Mouse (Mus musculus) midbrain, embryonic 10.5 days (tissue): ENCODE data around the gene Uhmk1. TPM values are rescaled to one million over a fixed set of nuclear protein-coding genes. Genes with fewer than 3 reads are reported as not detected.
"Not testable (repeated sequence)": the region's sequence is repeated elsewhere in the genome, so short reads cannot be mapped to it uniquely, and the experiment has no call there.

Experiments used
- DNase-seq: peaks from one replicate; pipeline ENCODE4 v3.0.0-alpha.2; 2017; ENCODE audit warnings: low spot score
- H3K27ac ChIP-seq: fragments of 300-500 bp; sonication (generic); replicated peaks from 2 replicates; pipeline ENCODE4 v1.5.1; 2016; ENCODE audit warnings: mild to moderate bottlenecking
- H3K27me3 ChIP-seq: fragments of 300-500 bp; sonication (generic); 2 replicates; pipeline ENCODE4 v1.6.1; 2016; ENCODE audit warnings: low read depth, mild to moderate bottlenecking; ENCODE audit not compliant: poor library complexity, severe bottlenecking
- H3K36me3 ChIP-seq: fragments of 300-500 bp; sonication (generic); 2 replicates; pipeline ENCODE4 v1.6.1; 2016; ENCODE audit warnings: mild to moderate bottlenecking, moderate library complexity
- H3K4me1 ChIP-seq: fragments of 300-500 bp; sonication (generic); 2 replicates; pipeline ENCODE4 v1.6.1; 2016
- H3K4me3 ChIP-seq: fragments of 300-500 bp; sonication (generic); 2 replicates; pipeline ENCODE4 v1.5.1; 2016; ENCODE audit warnings: mild to moderate bottlenecking, moderate library complexity
- H3K9me3 ChIP-seq: fragments of 300-500 bp; sonication (generic); replicated peaks from 2 replicates; pipeline ENCODE4 v1.6.1; 2016; ENCODE audit warnings: mild to moderate bottlenecking
- WGBS: fragments of 180-500 bp; shearing (Covaris S2); methylation state at CpG from one replicate; pipeline ENCODE4 v1.1.7; 2016; 5-methylcytosine and 5-hydroxymethylcytosine counted together
- polyA plus RNA-seq: library from polyadenylated mRNA; unstranded; fragments of >200 nt; fragmentation: Nextera tagmentation; extraction: Ambion mirVana; gene quantifications from 2 replicates; pipeline ENCODE4 v1.2.1, GENCODE M21; 2016

Gene Uhmk1
- 9.2 and 10.7 TPM in 2 replicates for polyA plus RNA-seq

DNA sequence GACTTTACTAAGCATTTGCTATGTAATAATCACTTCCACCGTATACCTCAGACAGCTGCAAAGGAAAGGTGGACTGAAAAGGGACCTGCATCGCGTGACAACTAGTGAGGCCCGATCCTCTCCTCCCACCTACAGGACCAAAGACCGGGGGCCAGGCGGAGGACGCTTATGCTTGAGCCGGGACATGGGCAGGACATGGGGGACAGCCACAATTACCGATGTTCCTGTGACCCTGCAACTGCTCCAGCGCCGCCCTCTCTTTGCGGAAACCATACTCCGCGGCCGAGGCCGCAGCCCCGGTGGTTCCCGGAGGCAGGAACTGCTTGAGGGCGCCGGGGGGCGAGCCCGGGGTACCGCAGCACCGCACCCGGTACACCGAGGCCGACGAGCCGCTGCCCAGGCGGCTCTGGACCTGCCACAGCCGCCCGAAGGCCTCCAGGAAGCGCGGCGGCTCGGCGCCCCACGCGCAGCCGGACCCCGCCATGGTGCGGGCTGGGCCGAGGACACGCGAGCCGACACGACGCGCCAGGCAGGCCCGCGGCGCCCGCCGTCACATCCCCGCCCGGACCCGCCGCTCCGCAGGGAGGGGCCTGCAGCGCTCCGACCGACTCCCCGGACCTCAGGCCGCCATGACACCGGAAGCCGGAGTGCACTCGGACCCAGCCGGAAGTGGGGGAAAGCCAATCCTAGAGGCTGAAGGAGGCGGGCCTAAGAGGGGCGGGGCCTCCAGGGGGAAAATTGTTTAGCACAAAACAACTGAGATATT is at the start of gene Uhmk1:
Gene Uhmk1 (minus strand): TSS at position 641 of the 766 bp plus-strand sequence.
- H3K4me3 ChIP-seq: peak within 1 kb of the TSS; percentile 95
- peaks cover 10% of the 10 kb centered on the region for H3K4me1 ChIP-seq
- under 1% methylated on average over 68 of the region's 70 CpGs for WGBS
- H3K36me3 ChIP-seq: peaks cover 25% of the 10 kb centered on the region
- H3K9me3 ChIP-seq: no peaks in the 10 kb centered on the region
- H3K27ac ChIP-seq: peak within 1 kb of the TSS; percentile 93
- peak; percentile 93 for DNase-seq
- H3K27me3 ChIP-seq: no peaks in the 10 kb centered on the region

DNA sequence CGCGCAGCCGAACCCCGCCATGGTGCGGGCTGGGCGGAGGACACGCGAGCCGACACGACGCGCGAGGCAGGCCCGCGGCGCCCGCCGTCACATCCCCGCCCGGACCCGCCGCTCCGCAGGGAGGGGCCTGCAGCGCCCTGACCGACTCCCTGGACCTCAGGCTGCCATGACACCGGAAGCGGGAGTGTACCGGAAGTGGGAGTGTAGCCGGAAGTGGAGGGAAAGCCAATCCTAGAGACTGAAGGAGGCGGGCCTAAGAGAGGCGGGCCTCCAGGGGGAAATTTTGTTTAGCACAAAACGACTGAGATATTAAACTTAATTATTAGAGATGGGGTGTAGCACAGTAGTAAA is 40.3 kb upstream of the Uhmk1 start:
- Histone ChIP-seq H3K36me3 (no peaks in the 10 kb centered on the region), H3K4me3 (peak overlapping the region; percentile 78), H3K27ac (peak overlapping the region; percentile 90), H3K4me1 (peaks cover 7% of the 10 kb centered on the region), H3K27me3 (peaks cover 18% of the 10 kb centered on the region; the same call in 1 of the 2 replicates), H3K9me3 (0 out of 2 replicates have a peak, but pooled peaks cover 3% of the 10 kb centered on the region)
- peak; percentile 90 for DNase-seq
- WGBS: 4% methylated on average over 32 of the region's 32 CpGs

DNA sequence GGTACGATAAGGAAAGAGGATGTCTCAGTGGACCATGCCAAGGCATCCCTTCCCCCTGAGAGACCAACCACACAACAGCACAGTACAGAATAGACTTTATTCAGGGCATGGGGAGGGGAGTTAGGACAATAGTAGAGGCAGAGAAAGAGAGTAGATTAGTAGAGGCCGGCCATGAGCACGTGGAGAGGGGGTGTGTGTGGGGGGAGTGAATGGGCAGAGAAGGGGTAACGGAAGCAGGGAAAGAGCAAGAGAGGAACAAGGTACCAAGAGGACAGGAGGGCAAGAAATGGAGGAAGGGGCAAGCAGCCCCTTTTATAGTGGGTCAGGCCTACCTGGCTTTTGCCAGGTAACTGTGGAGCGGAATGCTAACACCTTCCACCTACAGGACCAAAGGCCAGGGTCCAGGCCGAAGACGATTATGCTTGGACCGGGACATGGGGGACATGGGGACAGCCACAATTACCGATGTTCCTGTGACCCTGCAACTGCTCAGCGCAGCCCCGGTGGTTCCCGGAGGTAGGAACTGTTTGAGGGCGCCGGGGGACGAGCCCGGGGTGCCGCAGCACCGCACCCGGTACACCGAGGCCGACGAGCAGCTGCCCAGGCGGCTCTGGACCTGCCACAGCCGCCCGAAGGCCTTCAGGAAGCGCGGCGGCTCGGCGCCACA is 39.8 kb upstream of the Uhmk1 start:
- Histone ChIP-seq H3K36me3 (no peaks in the 10 kb centered on the region), H3K9me3 (0 out of 2 replicates have a peak, but pooled peaks cover 3% of the 10 kb centered on the region), H3K27me3 (peaks cover 18% of the 10 kb centered on the region; the same call in 1 of the 2 replicates), H3K27ac (peak overlapping the region; percentile 90), H3K4me1 (peaks cover 7% of the 10 kb centered on the region), H3K4me3 (peak overlapping the region; percentile 78)
- WGBS: 27% methylated on average over 30 of the region's 30 CpGs
- no peak for DNase-seq

DNA sequence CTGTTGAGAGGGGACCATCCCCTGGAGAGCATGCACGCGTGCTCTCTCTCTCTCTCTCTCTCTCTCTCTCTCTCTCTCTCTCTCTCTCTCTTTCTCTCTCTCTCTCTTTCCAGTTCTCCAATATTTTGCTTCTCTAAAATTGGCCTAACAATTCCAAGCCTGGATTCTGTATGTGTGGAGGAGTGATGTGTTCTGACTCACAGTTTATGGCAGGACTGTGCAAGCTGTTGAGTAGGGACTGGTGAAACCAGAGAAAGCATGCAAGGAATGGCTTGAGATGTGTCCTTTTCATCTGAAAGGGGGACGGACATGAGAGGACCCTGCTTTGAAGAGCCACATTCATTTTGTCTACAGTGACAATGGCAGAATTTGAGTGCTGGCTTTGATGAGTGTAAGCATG is 29.8 kb upstream of the Uhmk1 start:
- no peak overlapping the region for H3K27ac ChIP-seq
- H3K4me1 ChIP-seq: no peaks in the 10 kb centered on the region
- no peaks in the 10 kb centered on the region; the same call in 1 of the 2 replicates for H3K27me3 ChIP-seq
- no peak for DNase-seq
- no peaks in the 10 kb centered on the region for H3K9me3 ChIP-seq
- H3K4me3 ChIP-seq: no peak overlapping the region
- no peaks in the 10 kb centered on the region for H3K36me3 ChIP-seq
- WGBS: 83% methylated on average over 3 of the region's 3 CpGs

DNA sequence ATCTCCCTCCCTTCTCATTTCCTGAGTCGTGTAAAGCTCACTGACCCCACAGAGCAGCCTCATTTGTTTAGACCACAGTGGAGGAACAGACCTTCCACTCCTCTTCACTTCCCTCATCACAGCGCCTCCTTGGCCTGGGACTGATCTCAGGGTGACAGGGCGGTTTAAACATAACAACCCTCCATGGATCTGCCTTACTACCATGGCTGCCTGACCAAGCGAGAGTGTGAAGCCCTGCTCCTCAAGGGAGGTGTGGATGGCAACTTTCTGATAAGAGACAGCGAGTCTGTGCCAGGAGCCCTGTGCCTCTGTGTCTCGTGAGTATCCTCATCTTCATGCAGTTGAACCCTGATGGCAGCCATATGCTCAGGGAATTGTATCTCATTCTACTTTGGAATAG is 17.5 kb upstream of the Uhmk1 start, which contains the start of gene Sh2d1b2:
Gene Sh2d1b2 (plus strand): TSS at position 62 of the 400 bp plus-strand sequence.
- 81% methylated on average over 6 of the region's 6 CpGs for WGBS
- not testable (repeated sequence) for H3K27ac ChIP-seq, H3K27me3 ChIP-seq, H3K9me3 ChIP-seq, H3K4me1 ChIP-seq, H3K36me3 ChIP-seq, DNase-seq, H3K4me3 ChIP-seq

DNA sequence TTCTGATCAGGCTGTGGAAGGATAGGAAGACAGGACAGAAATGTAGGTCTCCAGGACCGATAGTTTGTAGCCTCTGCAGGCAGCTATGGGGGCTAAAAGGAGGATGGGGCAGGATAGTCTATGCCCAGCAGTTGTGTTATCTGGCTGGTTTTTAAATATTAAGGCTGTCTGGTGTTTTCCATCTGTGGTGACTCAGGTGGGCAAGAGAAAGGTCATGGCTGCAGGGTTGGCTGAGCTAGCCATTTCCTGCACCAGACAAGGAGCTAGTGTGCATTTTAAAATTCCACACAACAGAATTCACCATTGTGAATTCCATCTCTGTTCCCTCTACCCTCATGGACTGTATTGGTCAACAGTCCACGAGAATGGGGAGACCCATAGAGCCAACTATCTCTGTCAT is 8.1 kb upstream of the Uhmk1 start:
- H3K36me3 ChIP-seq: no peaks in the 10 kb centered on the region
- DNase-seq: no peak
- 74% methylated on average over 2 of the region's 2 CpGs for WGBS
- H3K27me3 ChIP-seq: no peaks in the 10 kb centered on the region
- H3K9me3 ChIP-seq: no peaks in the 10 kb centered on the region
- no peak overlapping the region for H3K27ac ChIP-seq
- no peak overlapping the region for H3K4me3 ChIP-seq
- H3K4me1 ChIP-seq: no peaks in the 10 kb centered on the region

DNA sequence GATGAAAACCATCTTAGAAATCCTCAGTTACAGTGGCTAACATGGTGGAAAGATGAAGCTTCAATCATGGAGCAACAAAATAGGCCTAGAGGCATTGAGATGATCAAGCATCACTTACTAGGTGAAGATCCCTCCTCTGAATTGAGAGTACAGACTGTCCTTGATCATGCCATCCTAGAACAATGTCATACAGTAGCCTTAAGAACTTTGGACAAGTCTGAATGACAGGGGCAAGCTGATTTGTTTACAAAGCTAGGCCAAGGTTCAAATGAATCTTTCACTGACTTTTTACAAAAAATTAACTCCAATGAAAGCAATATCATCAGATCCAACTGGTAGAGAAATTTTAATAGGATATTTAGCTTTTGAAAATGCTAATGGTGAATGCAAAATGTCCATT is 5.2 kb upstream of the Uhmk1 start:
- Histone ChIP-seq H3K36me3 (no peaks in the 10 kb centered on the region), H3K27me3 (no peaks in the 10 kb centered on the region), H3K27ac (no peak overlapping the region), H3K4me1 (no peaks in the 10 kb centered on the region), H3K9me3 (no peaks in the 10 kb centered on the region), H3K4me3 (no peak overlapping the region)
- no peak for DNase-seq

DNA sequence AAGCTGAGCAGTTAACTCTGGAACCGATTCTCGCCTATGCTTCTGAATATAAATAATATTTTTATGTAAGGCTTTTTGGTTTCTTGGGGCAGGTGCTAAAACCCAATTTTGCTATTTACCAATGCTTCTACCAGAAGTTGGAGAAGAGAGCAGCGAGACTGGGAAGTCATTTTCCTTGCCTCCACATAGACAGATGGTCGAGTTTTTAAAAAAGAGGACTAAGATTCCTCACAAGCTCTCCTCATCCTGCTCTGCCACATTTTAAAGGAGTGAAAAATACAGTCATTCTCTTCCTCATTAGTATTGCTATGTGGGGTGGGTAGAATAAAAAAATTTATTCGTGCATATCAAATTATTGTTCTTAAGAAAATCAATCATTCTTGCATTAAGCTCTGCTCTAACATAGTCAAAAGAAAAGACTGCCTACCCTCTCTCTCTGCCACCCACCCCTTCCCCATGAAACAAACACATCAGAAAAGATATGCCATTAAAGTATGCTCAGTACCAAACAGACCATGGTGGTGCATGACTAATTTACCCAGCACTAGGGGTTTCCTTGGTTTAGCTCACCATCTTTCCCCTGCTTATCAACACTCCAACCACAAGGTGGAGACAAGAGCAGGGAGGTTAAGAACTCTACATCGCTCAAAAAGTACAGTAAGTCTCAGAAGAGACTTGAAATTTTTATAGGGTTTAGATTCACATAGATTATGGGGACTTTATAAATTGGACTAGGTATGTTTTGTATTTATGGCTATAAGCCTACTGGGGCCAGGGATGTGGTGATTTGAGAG is 3.1 kb upstream of the Uhmk1 start:
- Histone ChIP-seq H3K4me1 (peaks cover 9% of the 10 kb centered on the region), H3K9me3 (no peaks in the 10 kb centered on the region), H3K27ac (no peak overlapping the region), H3K4me3 (no peak overlapping the region), H3K27me3 (no peaks in the 10 kb centered on the region), H3K36me3 (no peaks in the 10 kb centered on the region)
- DNase-seq: no peak
- 83% methylated on average over 6 of the region's 6 CpGs for WGBS

DNA sequence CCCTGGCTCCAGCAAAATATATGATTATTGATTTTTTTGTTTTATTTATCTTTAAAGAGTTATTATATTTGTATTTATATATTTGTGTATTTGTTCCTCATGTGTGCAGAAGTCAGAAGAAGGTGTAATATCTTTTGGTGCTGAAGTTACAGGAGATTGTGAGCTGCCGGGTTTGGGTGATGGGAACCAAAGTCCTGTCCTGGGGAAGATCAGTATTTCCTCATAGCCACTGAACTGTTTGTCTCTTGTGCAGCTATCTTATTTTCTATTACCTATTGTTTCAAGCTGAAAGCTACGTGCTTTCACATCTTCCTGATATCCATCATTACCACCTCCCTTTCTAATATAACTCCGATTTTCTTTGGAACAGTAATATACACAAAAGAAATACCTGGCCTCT is 393 bp upstream of the Uhmk1 start:
- peaks cover 19% of the 10 kb centered on the region for H3K36me3 ChIP-seq
- H3K4me3 ChIP-seq: peak overlapping the region; percentile 95
- no peaks in the 10 kb centered on the region for H3K27me3 ChIP-seq
- H3K27ac ChIP-seq: peak overlapping the region; percentile 93
- H3K4me1 ChIP-seq: peaks cover 10% of the 10 kb centered on the region
- 78% methylated on average over 3 of the region's 3 CpGs for WGBS
- DNase-seq: no peak
- H3K9me3 ChIP-seq: no peaks in the 10 kb centered on the region

DNA sequence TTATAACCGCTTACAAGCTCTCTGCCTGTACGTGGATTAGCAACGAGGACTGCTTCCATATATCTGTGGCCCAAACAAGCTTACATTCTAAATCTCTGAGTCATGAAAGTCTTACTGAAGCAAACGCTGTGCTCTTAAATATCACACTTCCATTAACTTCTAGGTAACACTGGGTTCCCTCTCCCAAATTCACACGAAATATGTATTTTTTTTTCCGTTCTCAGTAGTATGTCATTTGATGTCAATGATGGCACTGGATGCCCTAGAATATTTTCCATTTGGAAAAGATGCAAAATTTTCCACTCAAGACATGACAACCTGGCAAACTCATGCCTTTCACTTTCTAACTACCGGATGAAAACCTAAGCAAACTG is 827 bp downstream of the Uhmk1 start:
- Histone ChIP-seq H3K4me1 (peaks cover 10% of the 10 kb centered on the region), H3K27me3 (no peaks in the 10 kb centered on the region), H3K27ac (peak overlapping the region; percentile 93; the same call in 1 of the 2 replicates), H3K36me3 (peaks cover 31% of the 10 kb centered on the region), H3K9me3 (no peaks in the 10 kb centered on the region), H3K4me3 (peak overlapping the region; percentile 95)
- DNase-seq: no peak
- WGBS: 49% methylated on average over 7 of the region's 7 CpGs

DNA sequence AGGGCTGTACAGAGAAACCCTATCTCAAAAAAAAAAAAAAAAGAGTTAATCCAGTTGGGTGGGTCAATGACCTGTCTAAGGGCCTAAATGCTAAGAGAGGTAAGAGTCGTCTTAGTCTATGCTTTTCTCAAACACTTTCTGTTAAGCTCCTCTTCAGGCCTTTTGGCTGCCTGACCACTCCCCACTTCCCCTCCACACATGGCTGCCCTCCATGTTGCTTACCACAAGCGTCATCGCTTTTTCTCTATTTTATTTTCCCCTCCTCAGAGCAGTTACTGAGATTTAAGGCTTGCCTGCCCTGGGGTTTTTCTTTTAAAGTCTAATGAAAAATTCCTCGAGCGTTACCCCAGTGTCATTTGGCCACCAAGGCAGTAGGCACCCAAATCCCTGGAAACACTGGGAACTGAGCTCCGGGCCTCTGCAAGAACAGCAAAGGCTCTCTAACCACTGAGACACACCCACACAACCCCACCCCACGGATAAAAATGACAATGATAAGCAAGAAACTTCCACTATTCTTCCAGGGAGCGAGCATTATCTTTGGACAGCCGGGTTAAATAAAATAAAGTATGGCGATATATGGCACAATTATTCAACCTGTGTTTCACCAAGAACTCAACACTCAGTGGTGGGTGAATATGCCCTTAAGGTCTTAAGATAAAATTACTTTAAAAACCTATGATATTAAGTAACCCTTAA is 1.9 kb downstream of the Uhmk1 start:
- H3K27ac ChIP-seq: no peak overlapping the region
- H3K4me3 ChIP-seq: no peak overlapping the region
- WGBS: 91% methylated on average over 10 of the region's 10 CpGs
- H3K27me3 ChIP-seq: no peaks in the 10 kb centered on the region
- H3K36me3 ChIP-seq: peaks cover 41% of the 10 kb centered on the region
- no peaks in the 10 kb centered on the region for H3K9me3 ChIP-seq
- peaks cover 10% of the 10 kb centered on the region for H3K4me1 ChIP-seq
- no peak for DNase-seq

DNA sequence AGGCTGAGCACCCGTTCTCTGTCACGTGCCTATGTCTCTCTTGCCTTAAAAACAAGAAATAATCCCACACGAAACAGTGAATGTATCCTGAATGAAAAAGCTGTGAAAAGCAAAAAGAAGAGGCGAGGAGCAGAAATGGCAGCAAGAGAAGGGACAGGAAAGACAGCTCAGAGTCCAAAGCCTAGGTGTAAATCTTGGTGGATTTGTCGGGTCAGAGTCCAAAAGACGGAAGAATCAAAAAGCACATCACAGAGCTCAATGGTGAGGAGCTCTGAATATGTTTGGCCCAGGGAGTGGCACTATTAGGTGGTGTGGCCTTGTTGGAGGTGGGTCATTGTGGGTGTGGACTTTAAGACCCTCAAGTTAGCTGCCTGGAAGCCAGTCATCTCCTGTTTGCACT is 8.8 kb downstream of the Uhmk1 start:
- Histone ChIP-seq H3K36me3 (peaks cover 97% of the 10 kb centered on the region), H3K9me3 (0 out of 2 replicates have a peak, but pooled peaks cover 6% of the 10 kb centered on the region), H3K4me3 (no peak overlapping the region), H3K4me1 (no peaks in the 10 kb centered on the region), H3K27me3 (no peaks in the 10 kb centered on the region), H3K27ac (no peak overlapping the region)
- DNase-seq: no peak
- WGBS: 95% methylated on average over 6 of the region's 6 CpGs
